Mouse (Mus musculus) lung, postnatal 10 days (tissue): ENCODE data around the gene Sapcd2.

Source experiments
- DNase-seq: peaks from one replicate; pipeline ENCODE4 v3.0.0; 2021

Sapcd2 gene

GRCm38 (mm10) chr2:25426721-25427191 lies 54.6 kb downstream of the Sapcd2 start:
- DNase-seq: peak; percentile 76

GRCm38 (mm10) chr2:25427256-25427655 lies 55.1 kb downstream of the Sapcd2 start:
- no peak for DNase-seq
